Mouse (Mus musculus) megakaryocyte progenitor cell, adult 5-6 weeks (primary cell): Measurements from ENCODE around the gene Vmn2r124. TPM values are rescaled to one million over a fixed set of nuclear protein-coding genes. Genes with fewer than 3 reads are reported as not detected.
"Not testable (repeated sequence)": the region's sequence is repeated elsewhere in the genome, so short reads cannot be mapped to it uniquely, and the experiment has no call there.

Source experiments
- ATAC-seq: replicated peaks from 2 replicates; pipeline ENCODE4 v1.8.0; 2016; ENCODE audit warnings: mild to moderate bottlenecking, moderate TSS enrichment, inconsistent platforms; ENCODE audit not compliant: poor library complexity
- total RNA-seq, 2 experiments: library from RNA; stranded (forward) in 1 of 2; stranded (reverse) in 1 of 2; fragments of 157-497, 149-512 nt in 1 of 2; fragments of 200-1000 nt in 1 of 2; gene quantifications; 2 replicates each; pipeline versions ENCODE4 v1.2.3 to v1.2.4; 2015 to 2017

Vmn2r124 gene
- total RNA-seq (2015): not detected in 2 replicates
- total RNA-seq (2017): not detected in 2 replicates

- ATAC-seq: no peak
Observed at GRCm38 (mm10) chr17:18049124-18049523, at the start of gene Vmn2r124. TSS of gene Vmn2r124 (plus strand) at chr17:18049424.

GRCm38 (mm10) chr17:18004752-18005151 lies 44.5 kb upstream of the Vmn2r124 start:
- no peak for ATAC-seq

- ATAC-seq: no peak
Observed at GRCm38 (mm10) chr17:18021433-18021832, 27.8 kb upstream of the Vmn2r124 start, which contains the start of gene Fpr-rs4. TSS of gene Fpr-rs4 (plus strand) at chr17:18021733.

GRCm38 (mm10) chr17:18084716-18085115 lies 35.5 kb downstream of the Vmn2r124 start, which contains the start of gene Vmn2r91:
TSS of gene Vmn2r91 (plus strand) at chr17:18085016.
- not testable (repeated sequence) for ATAC-seq

GRCm38 (mm10) chr17:18095626-18096025 lies 46.4 kb downstream of the Vmn2r124 start:
- ATAC-seq: not testable (repeated sequence)

GRCm38 (mm10) chr17:18102265-18102664 lies 53.0 kb downstream of the Vmn2r124 start:
- not testable (repeated sequence) for ATAC-seq

Other genes with a start within 250 kb of the Vmn2r124 start
- 1.1 and 3.4 TPM in 2 replicates for gene Spaca6, start 222.3 kb upstream of the Vmn2r124 start, total RNA-seq (2015)
- 1.0 and 1.5 TPM in 2 replicates for gene Spaca6, start 222.3 kb upstream of the Vmn2r124 start, total RNA-seq (2017)
- gene Has1, start 194.2 kb upstream of the Vmn2r124 start, total RNA-seq (2015): not detected in 2 replicates
- not detected in 2 replicates for gene Has1, start 194.2 kb upstream of the Vmn2r124 start, total RNA-seq (2017)
- gene Fpr1, start 165.5 kb upstream of the Vmn2r124 start, total RNA-seq (2015): 1.8 and 2.3 TPM in 2 replicates
- 1.4 and 1.5 TPM in 2 replicates for gene Fpr1, start 165.5 kb upstream of the Vmn2r124 start, total RNA-seq (2017)
- gene Fpr2, start 161.6 kb upstream of the Vmn2r124 start, total RNA-seq (2015): 12.1 and 17.4 TPM in 2 replicates
- gene Fpr2, start 161.6 kb upstream of the Vmn2r124 start, total RNA-seq (2017): 3.3 and 4.9 TPM in 2 replicates
- not detected in 2 replicates for gene Fpr3, start 161.6 kb upstream of the Vmn2r124 start, total RNA-seq (2015)
- gene Fpr3, start 161.6 kb upstream of the Vmn2r124 start, total RNA-seq (2017): not detected in 2 replicates
- gene Fpr-rs4, start 27.7 kb upstream of the Vmn2r124 start, total RNA-seq (2015): not detected in 2 replicates
- gene Fpr-rs4, start 27.7 kb upstream of the Vmn2r124 start, total RNA-seq (2017): not detected in 2 replicates
- not detected in 2 replicates for gene Vmn2r91, start 35.6 kb downstream of the Vmn2r124 start, total RNA-seq (2015)
- not detected in 2 replicates for gene Vmn2r91, start 35.6 kb downstream of the Vmn2r124 start, total RNA-seq (2017)
- not detected in 2 replicates for gene Vmn2r92, start 102.5 kb downstream of the Vmn2r124 start, total RNA-seq (2015)
- not detected in 2 replicates for gene Vmn2r92, start 102.5 kb downstream of the Vmn2r124 start, total RNA-seq (2017)
- not detected in 2 replicates for gene Vmn2r94, start 228.3 kb downstream of the Vmn2r124 start, total RNA-seq (2015)
- not detected in 2 replicates for gene Vmn2r94, start 228.3 kb downstream of the Vmn2r124 start, total RNA-seq (2017)
- gene Vmn2r93, start 248.7 kb downstream of the Vmn2r124 start, total RNA-seq (2015): not detected in 2 replicates
- not detected in 2 replicates for gene Vmn2r93, start 248.7 kb downstream of the Vmn2r124 start, total RNA-seq (2017)